Mouse (Mus musculus) C2C12 (cell line): Measurements from ENCODE around the gene Sh2d3c.

Source experiments
- CTCF ChIP-seq: IDR thresholded peaks from one replicate; pipeline ENCODE4 v1.5.1; 2011; ENCODE audit not compliant: control insufficient read depth, insufficient read depth, insufficient read length
- FOSL1 ChIP-seq: IDR thresholded peaks from one replicate; pipeline ENCODE4 v1.8.0; 2011; ENCODE audit warnings: mild to moderate bottlenecking, low read length; ENCODE audit not compliant: poor library complexity, insufficient read depth, severe bottlenecking
- MAX ChIP-seq: IDR thresholded peaks from one replicate; pipeline ENCODE4 v1.6.1; 2011; ENCODE audit warnings: mild to moderate bottlenecking, control low read depth
- MYOD1 ChIP-seq: IDR thresholded peaks from one replicate; pipeline ENCODE4 v1.6.1; 2011; ENCODE audit warnings: low read depth; ENCODE audit not compliant: control insufficient read depth, insufficient read length
- MYOG ChIP-seq: IDR thresholded peaks from one replicate; pipeline ENCODE4 v1.6.1; 2011; ENCODE audit not compliant: control insufficient read depth, insufficient read length; ENCODE audit errors: extremely low read depth
- USF1 ChIP-seq: IDR thresholded peaks from one replicate; pipeline ENCODE4 v1.6.1; 2011; ENCODE audit warnings: low read depth, mild to moderate bottlenecking, control low read depth, moderate library complexity

GRCm38 (mm10) chr2:32779131-32779530 is 58.3 kb downstream of the Sh2d3c start:
- TF ChIP-seq MYOG (no peak), CTCF (peak; percentile 57), MYOD1 (no peak), MAX (no peak), FOSL1 (no peak), USF1 (no peak)
